Mouse (Mus musculus): ENCODE measurements at regions not wholly inside any gene's neighbourhood (a gene's known extent, or its start where the extent isn't known, plus 50 kb on each side); places are given as distances from the start of the nearest gene placed in this dataset.
"Not testable (repeated sequence)": the region's sequence is repeated elsewhere in the genome, so short reads cannot be mapped to it uniquely, and the experiment has no call there.

- DNase-seq (ENCODE audit: low spot score) (no peak), ATAC-seq (ENCODE audit: low FRiP score, low TSS enrichment) (no peak)
- no peaks in the 10 kb centered on the region for H3K4me1 ChIP-seq (replicated peaks; ENCODE audit: control insufficient read depth, insufficient read depth)
- WGBS = 100% methylated on average over 1 of the region's 1 CpGs
- no peak overlapping the region for H3K4me2 ChIP-seq (replicated peaks; ENCODE audit: low read depth)
- H3K9me3 ChIP-seq (ENCODE audit: control insufficient read depth, low read length) = no peaks in the 10 kb centered on the region
- no peak overlapping the region for H3K27ac ChIP-seq (replicated peaks)
- H3K27me3 ChIP-seq (ENCODE audit: control insufficient read depth, insufficient read depth, low read length) = no peaks in the 10 kb centered on the region
- no peak for TF ChIP-seq EP300 (optimal IDR thresholded peaks at IDR 0.05)
- no peak for TF ChIP-seq CTCF (IDR thresholded peaks at IDR 0.05; ENCODE audit: low read depth)
- no peak overlapping the region for H3K4me3 ChIP-seq (ENCODE audit: low read depth, low read length)
- no peak overlapping the region for H3K9ac ChIP-seq (ENCODE audit: low read length)
- H3K36me3 ChIP-seq (ENCODE audit: control insufficient read depth, insufficient read depth, low read length) = no peaks in the 10 kb centered on the region
Observed at GRCm38 (mm10) chr15:8839462-8839861, 128.3 kb upstream of the Ranbp3l start.

GRCm38 (mm10) chr15:8834151-8834550 lies 123.6 kb upstream of the Slc1a3 start:
- DNase-seq (ENCODE audit: low spot score) (no peak), ATAC-seq (ENCODE audit: low FRiP score, low TSS enrichment) (no peak)
- H3K27me3 ChIP-seq (ENCODE audit: control insufficient read depth, insufficient read depth, low read length) = no peaks in the 10 kb centered on the region
- no peaks in the 10 kb centered on the region for H3K9me3 ChIP-seq (ENCODE audit: control insufficient read depth, low read length)
- H3K4me3 ChIP-seq (ENCODE audit: low read depth, low read length) = no peak overlapping the region
- no peaks in the 10 kb centered on the region for H3K4me1 ChIP-seq (replicated peaks; ENCODE audit: control insufficient read depth, insufficient read depth)
- TF ChIP-seq EP300 (optimal IDR thresholded peaks at IDR 0.05) = no peak
- no peak for TF ChIP-seq CTCF (IDR thresholded peaks at IDR 0.05; ENCODE audit: low read depth)
- H3K36me3 ChIP-seq (ENCODE audit: control insufficient read depth, insufficient read depth, low read length) = no peaks in the 10 kb centered on the region
- no peak overlapping the region for H3K9ac ChIP-seq (ENCODE audit: low read length)
- H3K4me2 ChIP-seq (replicated peaks; ENCODE audit: low read depth) = no peak overlapping the region
- 71% methylated on average over 4 of the region's 4 CpGs for WGBS
- H3K27ac ChIP-seq (replicated peaks) = no peak overlapping the region

GRCm38 (mm10) chr15:8832970-8833369 lies 122.4 kb upstream of the Slc1a3 start:
- Histone ChIP-seq H3K4me3 (ENCODE audit: low read depth, low read length) (no peak overlapping the region), H3K36me3 (ENCODE audit: control insufficient read depth, insufficient read depth, low read length) (no peaks in the 10 kb centered on the region), H3K27me3 (ENCODE audit: control insufficient read depth, insufficient read depth, low read length) (no peaks in the 10 kb centered on the region), H3K27ac (replicated peaks) (no peak overlapping the region), H3K4me1 (replicated peaks; ENCODE audit: control insufficient read depth, insufficient read depth) (no peaks in the 10 kb centered on the region), H3K9ac (ENCODE audit: low read length) (no peak overlapping the region), H3K9me3 (ENCODE audit: control insufficient read depth, low read length) (no peaks in the 10 kb centered on the region), H3K4me2 (replicated peaks; ENCODE audit: low read depth) (no peak overlapping the region)
- DNase-seq (ENCODE audit: low spot score) (no peak), ATAC-seq (ENCODE audit: low FRiP score, low TSS enrichment) (no peak)
- 60% methylated on average over 1 of the region's 1 CpGs for WGBS
- TF ChIP-seq EP300 (optimal IDR thresholded peaks at IDR 0.05) (no peak), CTCF (IDR thresholded peaks at IDR 0.05; ENCODE audit: low read depth) (no peak)

- no peak overlapping the region for H3K27ac ChIP-seq (replicated peaks)
- H3K4me3 ChIP-seq (ENCODE audit: low read depth, low read length) = no peak overlapping the region
- H3K27me3 ChIP-seq (ENCODE audit: control insufficient read depth, insufficient read depth, low read length) = no peaks in the 10 kb centered on the region
- no peaks in the 10 kb centered on the region for H3K9me3 ChIP-seq (ENCODE audit: control insufficient read depth, low read length)
- 50% methylated on average over 13 of the region's 13 CpGs for WGBS
- DNase-seq (ENCODE audit: low spot score) (no peak), ATAC-seq (ENCODE audit: low FRiP score, low TSS enrichment) (no peak)
- TF ChIP-seq EP300 (optimal IDR thresholded peaks at IDR 0.05) (no peak), CTCF (IDR thresholded peaks at IDR 0.05; ENCODE audit: low read depth) (no peak)
- H3K4me2 ChIP-seq (replicated peaks; ENCODE audit: low read depth) = no peak overlapping the region
- no peaks in the 10 kb centered on the region for H3K36me3 ChIP-seq (ENCODE audit: control insufficient read depth, insufficient read depth, low read length)
- H3K9ac ChIP-seq (ENCODE audit: low read length) = no peak overlapping the region
- no peaks in the 10 kb centered on the region for H3K4me1 ChIP-seq (replicated peaks; ENCODE audit: control insufficient read depth, insufficient read depth)
Observed at GRCm38 (mm10) chr15:8831720-8832620, 121.4 kb upstream of the Slc1a3 start.

- TF ChIP-seq CTCF (IDR thresholded peaks at IDR 0.05; ENCODE audit: low read depth) (no peak), EP300 (optimal IDR thresholded peaks at IDR 0.05) (no peak)
- DNase-seq (ENCODE audit: low spot score) = no peak
- WGBS = 67% methylated on average over 6 of the region's 6 CpGs
Observed at GRCm38 (mm10) chr15:8824861-8825260, 114.3 kb upstream of the Slc1a3 start.

GRCm38 (mm10) chr15:8822795-8823194 lies 112.2 kb upstream of the Slc1a3 start:
- H3K4me2 ChIP-seq (replicated peaks; ENCODE audit: low read depth) = not testable (repeated sequence)

More at GRCm38 (mm10) chr15:8824861-8825260, 114.3 kb upstream of the Slc1a3 start:
- no peak overlapping the region for H3K4me3 ChIP-seq (ENCODE audit: low read depth, low read length)
- H3K27ac ChIP-seq (replicated peaks) = no peak overlapping the region
- no peaks in the 10 kb centered on the region for H3K36me3 ChIP-seq (ENCODE audit: control insufficient read depth, insufficient read depth, low read length)
- no peak overlapping the region for H3K4me2 ChIP-seq (replicated peaks; ENCODE audit: low read depth)
- no peaks in the 10 kb centered on the region for H3K27me3 ChIP-seq (ENCODE audit: control insufficient read depth, insufficient read depth, low read length)
- H3K9ac ChIP-seq (ENCODE audit: low read length) = no peak overlapping the region
- no peaks in the 10 kb centered on the region for H3K9me3 ChIP-seq (ENCODE audit: control insufficient read depth, low read length)
- no peaks in the 10 kb centered on the region for H3K4me1 ChIP-seq (replicated peaks; ENCODE audit: control insufficient read depth, insufficient read depth)
- no peak for ATAC-seq (ENCODE audit: low FRiP score, low TSS enrichment)

More at GRCm38 (mm10) chr15:8822795-8823194, 112.2 kb upstream of the Slc1a3 start:
- H3K36me3 ChIP-seq (ENCODE audit: control insufficient read depth, insufficient read depth, low read length); H3K4me3 ChIP-seq (ENCODE audit: low read depth, low read length); H3K9ac ChIP-seq (ENCODE audit: low read length); H3K9me3 ChIP-seq (ENCODE audit: control insufficient read depth, low read length); H3K27me3 ChIP-seq (ENCODE audit: control insufficient read depth, insufficient read depth, low read length); H3K4me1 ChIP-seq (replicated peaks; ENCODE audit: control insufficient read depth, insufficient read depth); ATAC-seq (ENCODE audit: low FRiP score, low TSS enrichment); DNase-seq (ENCODE audit: low spot score); H3K27ac ChIP-seq (replicated peaks): not testable (repeated sequence)
- 91% methylated on average over 1 of the region's 8 CpGs for WGBS
